Mouse (Mus musculus) 3T3-L1 (cell line): Measurements from ENCODE around the gene Tfip11.

Experiments
- DNase-seq: peaks from one replicate; pipeline ENCODE4 v3.0.0-alpha.2; 2015; ENCODE audit warnings: low read depth, low spot score

Gene Tfip11

DNA sequence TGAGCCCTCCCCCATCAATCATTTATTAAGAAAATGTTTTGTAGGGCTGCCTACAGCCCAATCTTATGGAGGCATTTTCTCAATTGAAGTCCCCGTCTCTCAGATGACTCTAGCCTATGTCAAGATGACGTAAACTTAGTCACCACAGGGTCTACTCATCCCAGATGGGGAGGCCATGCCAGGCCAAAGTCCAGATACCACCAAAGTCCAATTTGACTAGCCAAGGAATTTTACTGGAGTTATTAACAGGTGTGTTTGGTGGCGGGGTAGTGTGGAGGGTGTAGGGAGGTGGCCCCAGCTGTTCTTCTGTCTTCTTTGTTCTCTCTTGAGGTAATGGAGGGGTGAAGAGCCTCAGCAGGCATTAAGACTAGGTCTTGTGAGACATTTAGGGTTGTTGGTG lies 33.9 kb downstream of the Tfip11 start:
- DNase-seq = no peak

DNA sequence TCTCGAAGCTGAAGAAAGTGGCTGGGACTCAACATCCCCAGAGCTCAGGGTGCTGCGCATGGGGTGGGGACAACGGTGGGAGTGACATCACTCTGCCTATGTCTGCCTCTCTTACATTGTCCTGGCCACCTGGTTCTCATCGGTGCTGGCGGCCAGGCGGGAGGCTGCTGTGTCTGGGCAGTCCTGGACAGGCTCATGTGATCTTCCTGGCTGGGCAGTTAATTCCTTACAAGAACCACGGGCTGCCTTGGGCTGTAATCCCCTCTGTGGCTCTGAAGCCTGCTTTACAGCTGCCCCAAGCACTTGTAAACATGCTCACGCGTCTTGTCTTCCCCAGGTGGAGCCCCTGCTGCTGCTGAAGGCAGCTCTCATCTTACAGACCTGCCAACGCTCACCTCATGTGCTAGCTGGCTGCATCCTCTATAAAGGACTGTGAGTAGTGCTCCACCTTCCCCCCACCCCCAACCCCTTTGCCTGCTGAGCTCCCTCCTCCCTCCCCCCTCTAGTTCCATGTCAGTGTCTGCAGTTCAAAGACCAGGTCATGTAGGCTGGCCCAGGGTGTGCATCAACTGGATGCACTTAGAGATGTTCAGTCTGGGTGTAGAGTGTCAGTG lies 38.1 kb downstream of the Tfip11 start:
- DNase-seq = no peak

DNA sequence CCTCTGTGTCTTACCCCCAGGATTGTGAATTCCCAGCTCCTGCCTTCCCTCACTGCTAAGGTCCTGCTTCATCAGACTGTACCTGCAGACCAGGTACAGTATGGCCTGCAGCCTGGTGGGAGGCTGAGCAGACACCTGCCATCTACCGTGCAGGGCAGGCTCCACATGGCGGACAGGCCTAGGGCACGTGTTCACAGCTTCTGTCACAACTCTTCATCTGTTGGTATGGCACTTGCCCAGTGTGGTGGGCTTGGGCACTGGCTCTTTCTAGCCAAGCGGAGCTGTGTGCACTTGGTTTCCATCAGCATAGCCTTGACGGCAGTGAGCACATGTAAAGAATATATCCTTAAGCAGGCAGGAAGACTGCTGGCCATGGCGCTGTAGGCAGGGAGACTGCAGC lies 40.7 kb downstream of the Tfip11 start:
- no peak for DNase-seq

DNA sequence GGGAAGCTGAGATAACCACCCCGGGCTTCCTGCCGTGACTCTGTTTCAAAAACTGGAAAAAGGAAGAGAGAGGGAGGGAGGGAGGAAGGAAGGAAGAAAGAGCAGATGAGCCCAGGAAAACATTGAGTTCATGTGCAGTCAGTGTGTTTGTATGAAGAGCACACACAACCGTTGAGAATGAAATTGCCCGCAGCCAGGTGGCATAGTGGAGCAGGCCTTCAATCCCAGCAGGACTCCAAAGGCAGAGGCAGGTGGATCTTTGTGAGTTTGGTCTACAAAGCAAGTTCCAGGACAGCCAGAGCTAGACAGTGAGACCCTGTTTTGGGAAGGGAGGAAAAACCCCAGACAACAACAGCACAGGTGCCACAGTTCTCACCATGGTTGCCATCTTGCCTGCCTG lies 41.2 kb downstream of the Tfip11 start:
- peak; percentile 21 for DNase-seq

DNA sequence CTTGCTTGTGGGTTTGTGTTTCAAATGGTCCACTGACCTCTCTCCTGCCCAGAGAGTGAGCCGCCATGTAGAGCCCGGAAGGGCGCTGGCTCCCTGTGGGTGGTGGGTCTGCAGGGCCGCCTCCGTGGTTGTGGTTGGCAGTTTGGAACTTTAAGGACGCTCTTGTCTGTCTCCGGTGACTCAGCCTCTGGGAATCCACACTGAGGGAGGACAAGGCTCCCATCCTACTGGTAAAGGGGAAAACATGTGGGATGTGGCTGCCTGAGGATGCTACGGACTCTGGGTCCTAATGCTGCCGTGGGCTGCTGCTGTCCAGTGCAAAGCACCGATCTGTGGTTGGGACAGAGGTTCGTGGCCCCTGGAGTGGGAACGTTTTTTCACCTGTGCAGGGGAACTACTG lies 41.8 kb downstream of the Tfip11 start:
- DNase-seq = peak; percentile 90

DNA sequence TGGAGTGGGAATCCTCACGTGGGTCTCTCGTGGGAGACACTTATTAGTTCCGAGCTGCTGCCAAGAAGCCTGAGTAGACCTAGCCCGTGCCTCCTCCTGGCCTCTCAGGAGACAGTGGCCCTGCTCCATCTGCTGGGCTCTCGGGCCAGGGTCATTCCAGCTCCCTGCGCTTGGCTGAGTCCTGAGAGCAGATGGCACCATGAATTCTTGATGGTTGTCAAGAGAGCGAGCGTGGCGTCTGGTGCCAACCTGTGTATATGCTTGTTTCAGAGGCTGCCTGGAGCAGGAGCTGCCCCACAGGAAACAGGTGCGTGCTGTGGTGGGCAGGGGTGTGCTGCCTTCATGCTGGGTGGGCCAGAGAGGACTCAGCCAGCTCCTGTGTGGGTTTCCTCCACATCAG lies 42.5 kb downstream of the Tfip11 start:
- DNase-seq = no peak

DNA sequence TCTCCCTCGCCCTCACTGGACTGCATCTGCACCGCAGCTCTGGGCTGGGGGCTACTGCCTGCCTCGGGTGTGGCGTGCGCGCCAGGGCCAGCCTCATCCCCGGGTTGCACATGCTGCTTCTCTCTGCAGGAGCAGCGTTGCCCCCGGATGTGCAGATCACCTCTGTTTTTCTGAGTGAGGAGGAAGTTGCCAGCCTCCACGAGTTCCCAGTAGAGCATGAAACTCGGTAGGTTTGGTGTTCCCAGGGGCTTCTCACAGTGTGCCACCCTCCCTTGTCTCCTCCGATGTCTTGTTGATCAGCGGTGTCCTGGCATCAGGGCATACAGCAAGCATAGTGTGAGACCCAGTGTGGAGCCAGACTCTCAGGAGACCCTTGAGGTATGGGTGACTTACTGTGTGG lies 43.2 kb downstream of the Tfip11 start:
- DNase-seq = no peak

DNA sequence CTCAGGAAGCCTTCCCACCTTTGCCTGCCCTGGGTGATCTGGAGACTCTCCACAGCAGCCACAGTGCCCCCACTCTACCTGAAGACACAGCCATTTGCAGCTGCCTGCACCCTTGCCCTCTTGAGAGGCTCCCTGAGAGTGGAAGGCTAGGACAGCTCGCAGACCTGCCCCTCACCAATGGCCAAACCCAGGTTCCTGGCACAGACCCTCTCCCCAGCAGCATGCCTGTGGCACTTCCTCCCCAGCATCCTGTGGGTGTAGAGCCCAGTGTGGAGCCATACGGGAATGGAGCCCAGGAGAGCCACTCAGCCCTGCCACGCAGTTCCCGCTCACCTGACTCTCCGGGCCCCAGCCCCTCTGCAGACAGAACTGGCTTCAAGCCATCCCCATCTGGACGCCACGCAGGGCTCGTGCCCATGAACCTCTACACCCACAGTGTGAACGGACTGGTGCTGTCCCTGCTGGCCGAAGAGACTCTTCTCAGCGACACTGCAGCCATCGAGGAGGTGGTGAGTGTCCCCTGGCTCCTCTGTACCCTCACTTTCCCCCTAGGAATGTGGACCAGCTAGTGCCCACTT lies 44.2 kb downstream of the Tfip11 start:
- DNase-seq = no peak

DNA sequence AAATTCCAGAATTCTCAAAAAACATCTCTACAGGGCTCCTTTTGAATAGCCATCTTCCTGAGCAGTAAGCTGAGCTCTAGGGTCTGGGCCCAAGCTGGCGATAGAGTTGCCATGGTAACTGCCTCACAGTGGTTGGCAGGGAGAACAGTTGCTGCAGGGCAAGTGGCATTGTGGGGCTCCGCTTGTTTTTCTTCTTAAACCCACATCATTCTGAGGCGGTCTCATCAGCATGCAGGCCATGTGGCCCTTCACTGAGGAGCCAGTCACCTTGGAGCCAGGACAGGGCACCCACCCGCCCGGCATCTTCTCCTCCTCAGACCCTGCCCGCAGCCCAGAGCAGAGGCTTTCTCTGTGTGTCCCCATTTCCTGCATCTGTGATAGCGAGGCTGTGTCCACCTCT lies 45.8 kb downstream of the Tfip11 start:
- DNase-seq = no peak

DNA sequence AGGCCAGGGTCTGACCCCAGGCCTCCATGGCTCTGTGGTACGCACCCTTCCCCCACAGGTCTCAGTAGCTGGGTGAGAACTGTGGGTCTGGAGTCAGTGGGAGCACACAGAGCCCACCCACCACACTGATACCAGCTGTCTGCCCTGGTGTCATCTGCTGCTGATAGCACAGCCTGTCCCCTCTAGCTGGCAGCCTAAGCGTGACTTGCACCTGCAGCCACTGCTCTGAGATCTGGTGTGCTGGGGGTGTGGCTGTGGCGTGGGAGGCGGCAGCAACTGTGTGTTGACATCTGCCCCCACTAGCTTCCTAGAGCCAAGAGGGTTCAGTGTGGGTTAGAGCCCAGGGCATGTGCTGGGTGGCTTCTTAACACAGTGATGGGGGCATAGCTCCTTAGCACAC lies 50.0 kb downstream of the Tfip11 start:
- no peak for DNase-seq

DNA sequence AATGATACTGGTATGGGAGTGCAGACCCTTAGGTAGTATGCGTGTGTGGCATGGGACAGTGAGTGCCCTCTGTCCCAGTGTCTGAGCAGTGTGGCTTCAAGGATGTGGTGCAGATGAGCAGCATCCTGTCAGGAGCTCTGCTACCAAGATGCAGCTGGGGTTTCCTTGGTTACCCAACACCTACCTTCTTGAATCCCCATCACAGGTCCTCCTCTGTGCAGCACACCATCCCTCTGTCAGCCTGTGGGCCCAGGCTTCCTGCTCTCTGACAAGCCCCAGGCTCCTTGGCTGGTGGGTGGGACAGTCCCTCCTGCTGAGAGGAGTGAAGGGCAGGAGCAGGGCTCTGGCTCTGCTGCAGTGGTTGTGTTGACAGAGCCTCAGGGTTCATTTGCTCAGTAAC lies 51.2 kb downstream of the Tfip11 start:
- DNase-seq = no peak

DNA sequence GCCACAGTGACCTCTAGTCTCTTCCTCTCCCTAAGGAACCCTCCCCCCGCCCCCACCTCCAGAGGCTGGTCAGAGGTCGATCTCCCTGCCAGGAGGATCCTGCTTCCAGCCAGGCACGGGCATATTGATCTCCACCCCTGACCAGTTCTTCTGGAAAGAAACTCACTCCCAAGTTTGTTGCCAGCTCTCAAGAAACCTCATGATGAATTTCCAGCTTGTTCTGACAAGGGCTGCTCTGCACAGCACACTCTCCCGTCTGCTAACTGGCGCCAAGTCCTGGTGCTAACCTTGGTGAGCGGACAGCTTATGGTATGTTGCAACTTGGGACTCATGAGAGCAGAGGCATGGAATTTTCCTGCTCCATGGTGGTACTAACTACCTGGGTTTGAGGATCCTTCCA lies 52.6 kb downstream of the Tfip11 start:
- peak; percentile 11 for DNase-seq

DNA sequence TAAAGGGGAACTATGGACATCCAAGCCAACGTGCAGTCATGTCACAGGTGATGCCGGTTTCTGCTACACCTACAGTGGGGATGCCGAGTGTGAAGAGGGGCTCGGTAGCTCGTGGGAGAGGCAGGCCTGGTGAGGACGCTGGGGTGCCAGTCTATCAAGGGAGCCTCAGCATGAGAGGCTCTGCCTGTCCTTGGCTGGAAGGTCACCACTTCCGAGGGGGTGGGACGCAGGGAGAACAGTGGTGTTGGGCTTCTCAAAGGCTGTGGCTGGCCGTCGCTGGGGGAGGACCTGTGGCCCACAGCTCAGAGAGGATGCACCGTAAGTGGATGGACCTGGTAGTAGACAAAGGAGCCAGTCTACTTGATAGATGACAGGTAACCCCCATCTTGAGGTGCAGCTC lies 55.0 kb downstream of the Tfip11 start:
- no peak for DNase-seq

DNA sequence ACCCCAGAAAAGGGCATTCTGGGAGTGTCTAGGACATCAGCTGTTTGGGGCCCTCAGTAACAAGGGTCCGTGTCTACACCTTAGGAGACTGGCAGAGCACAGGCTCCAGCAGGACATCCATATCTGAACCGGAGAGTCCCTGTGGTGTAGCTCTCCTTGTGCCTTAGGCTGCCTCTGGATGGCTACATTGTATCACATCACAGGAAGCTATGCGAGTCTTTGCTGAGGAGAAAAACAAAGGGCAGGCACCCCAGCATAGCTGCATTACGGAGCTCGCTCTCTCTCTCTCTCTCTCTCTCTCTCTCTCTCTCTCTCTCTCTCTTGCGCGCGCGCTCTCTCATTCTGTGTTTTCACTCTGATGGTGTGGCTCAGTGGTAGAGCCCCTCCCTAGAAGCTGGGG lies 55.9 kb downstream of the Tfip11 start:
- no peak for DNase-seq

DNA sequence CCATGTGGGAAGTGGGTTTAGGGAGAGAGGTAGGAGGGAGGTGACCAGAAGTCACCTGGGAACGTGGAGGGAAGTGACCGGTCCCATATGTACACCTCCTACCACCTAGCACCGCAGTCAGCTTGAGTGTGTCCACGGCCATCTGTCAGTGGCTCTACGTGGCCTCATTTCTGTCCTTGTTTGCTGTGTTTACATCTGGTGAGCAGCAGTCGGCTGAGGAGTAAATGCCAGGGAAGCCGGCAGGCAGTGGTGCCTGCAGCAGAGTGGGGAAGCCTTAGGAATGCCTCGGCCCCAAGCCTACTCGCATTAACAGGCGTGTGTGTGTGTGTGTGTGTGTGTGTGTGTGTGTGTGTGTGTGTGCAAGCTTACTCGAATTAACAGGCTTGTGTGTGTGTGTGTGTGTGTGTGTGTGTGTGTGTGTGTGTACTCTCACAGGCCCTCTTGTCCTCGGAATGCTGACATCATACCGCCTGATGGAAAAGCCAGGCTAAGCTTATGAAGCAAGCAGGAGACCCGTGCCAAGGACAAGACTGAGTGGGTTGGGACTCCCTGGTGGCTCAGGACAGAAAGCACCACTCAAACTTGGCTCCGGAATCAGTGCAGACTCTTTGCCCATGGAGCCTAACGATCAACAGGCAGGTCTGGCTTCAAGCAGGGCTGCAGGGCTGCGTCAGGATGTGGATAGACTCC lies 56.6 kb downstream of the Tfip11 start:
- no peak for DNase-seq

DNA sequence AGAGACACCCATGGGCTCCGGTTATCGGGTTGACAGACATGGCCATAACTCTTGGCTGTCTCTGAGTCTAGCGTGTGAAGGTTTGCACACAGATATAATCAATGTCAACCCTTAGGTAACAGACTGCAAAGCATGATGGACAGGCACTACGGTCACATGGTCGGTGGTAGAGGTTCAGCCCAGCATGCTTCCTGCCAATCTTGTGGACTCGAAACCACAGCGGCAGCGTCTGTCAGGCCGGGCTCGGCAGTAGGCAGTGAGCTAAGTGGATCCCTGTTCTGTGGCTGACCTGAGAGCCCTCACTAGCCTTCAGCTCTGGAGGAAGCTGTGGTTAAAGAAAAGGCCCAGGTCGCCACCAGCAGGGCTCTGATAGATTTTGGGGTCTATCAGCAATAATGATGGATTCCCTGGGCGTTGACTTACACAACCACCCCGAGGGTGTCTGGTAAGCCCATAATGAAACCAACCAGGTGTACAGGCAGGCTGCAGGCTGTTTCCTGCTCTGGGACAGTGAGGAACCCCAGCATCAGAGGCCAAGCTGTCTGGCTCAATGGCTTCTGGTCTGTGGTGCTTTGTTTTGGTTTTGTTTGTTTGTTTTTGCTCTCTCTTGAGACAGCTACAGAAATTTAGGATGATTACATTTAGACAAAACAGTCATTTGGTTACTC lies 58.8 kb downstream of the Tfip11 start:
- no peak for DNase-seq

DNA sequence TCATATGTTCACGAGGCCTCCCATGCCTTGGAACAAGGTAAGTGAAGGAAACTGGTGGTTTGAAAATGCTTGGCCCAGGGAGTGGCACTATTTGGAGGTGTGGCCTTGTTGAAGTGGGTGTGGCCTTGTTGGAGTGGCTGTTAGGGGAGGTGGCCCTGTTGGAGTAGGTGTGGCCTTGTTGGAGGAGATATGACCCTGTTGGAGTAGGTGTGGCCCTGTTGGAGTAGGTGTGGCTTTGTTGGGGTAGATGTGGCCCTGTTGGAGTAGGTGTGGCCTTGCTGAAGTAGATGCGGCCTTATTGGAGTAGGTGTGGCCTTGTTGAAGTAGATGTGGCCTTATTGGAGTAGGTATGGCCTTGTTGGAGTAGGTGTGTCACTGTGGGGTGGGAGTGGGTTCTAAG lies 59.8 kb downstream of the Tfip11 start:
- no peak for DNase-seq
